Mouse (Mus musculus) myocyte (in vitro differentiated cells): Measurements from ENCODE around the gene Susd4. TPM values are rescaled to one million over a fixed set of nuclear protein-coding genes. Genes with fewer than 3 reads are reported as not detected.
A peak's percentile ranks its signal among the peaks of the same experiment; 100 is the strongest.

Experiments
- H3K27me3 ChIP-seq: one replicate; pipeline ENCODE4 v1.6.1; 2011; ENCODE audit not compliant: control insufficient read depth, insufficient read depth, insufficient read length
- H3K36me3 ChIP-seq: one replicate; pipeline ENCODE4 v1.6.1; 2011; ENCODE audit not compliant: control insufficient read depth, insufficient read depth
- H3K4me2 ChIP-seq: one replicate; pipeline ENCODE4 v1.6.1; 2011; ENCODE audit warnings: low read depth, control low read depth
- H3K4me3 ChIP-seq: one replicate; pipeline ENCODE4 v1.5.1; 2011; ENCODE audit warnings: mild to moderate bottlenecking, control low read depth, moderate library complexity
- H3K79me2 ChIP-seq: one replicate; pipeline ENCODE4 v1.6.1; 2011; ENCODE audit not compliant: control insufficient read depth, insufficient read depth
- H3ac ChIP-seq: one replicate; pipeline ENCODE4 v1.6.1; 2011; ENCODE audit not compliant: control insufficient read depth, insufficient read length
- CEBPB ChIP-seq: IDR thresholded peaks from 2 replicates; pipeline ENCODE4 v1.6.1; 2011; ENCODE audit warnings: mild to moderate bottlenecking, moderate library complexity; ENCODE audit not compliant: poor library complexity, insufficient read depth, severe bottlenecking
- E2F4 ChIP-seq: IDR thresholded peaks from one replicate; pipeline ENCODE4 v1.6.1; 2011; ENCODE audit warnings: mild to moderate bottlenecking, control low read depth, moderate library complexity; ENCODE audit not compliant: insufficient read depth
- MAX ChIP-seq: IDR thresholded peaks from one replicate; pipeline ENCODE4 v1.6.1; 2011; ENCODE audit warnings: low read depth, mild to moderate bottlenecking, control low read depth
- MYOD1 ChIP-seq, 3 experiments: IDR thresholded peaks; one replicate each; pipeline ENCODE4 v1.6.1; 2011; ENCODE audit warnings: control low read depth in 2 of 3, low read depth in 2 of 3, mild to moderate bottlenecking in 2 of 3, moderate library complexity in 1 of 3; ENCODE audit not compliant: insufficient read length in 2 of 3, control insufficient read depth in 1 of 3
- MYOG ChIP-seq, 3 experiments: IDR thresholded peaks; one replicate each; pipeline ENCODE4 v1.6.1; 2011; ENCODE audit warnings: control low read depth in 2 of 3, low read depth in 2 of 3, mild to moderate bottlenecking in 2 of 3; ENCODE audit not compliant: insufficient read length in 2 of 3, control insufficient read depth in 1 of 3, insufficient read depth in 1 of 3
- POLR2A ChIP-seq: IDR thresholded peaks from one replicate; pipeline ENCODE4 v1.6.1; 2011; ENCODE audit warnings: low read depth, mild to moderate bottlenecking, control low read depth, moderate library complexity; ENCODE audit not compliant: insufficient read length
- POLR2AphosphoS2 ChIP-seq: IDR thresholded peaks from one replicate; pipeline ENCODE4 v1.6.1; 2011; ENCODE audit warnings: low read depth, control low read depth; ENCODE audit not compliant: insufficient read length
- REST ChIP-seq: IDR thresholded peaks from one replicate; pipeline ENCODE4 v1.6.1; 2011; ENCODE audit warnings: mild to moderate bottlenecking, control low read depth, moderate library complexity; ENCODE audit not compliant: insufficient read depth, insufficient read length
- SRF ChIP-seq: IDR thresholded peaks from one replicate; pipeline ENCODE4 v1.6.1; 2011; ENCODE audit warnings: low read depth; ENCODE audit not compliant: control insufficient read depth, insufficient read length
- TCF12 ChIP-seq: IDR thresholded peaks from one replicate; pipeline ENCODE4 v1.6.1; 2011; ENCODE audit warnings: mild to moderate bottlenecking, control low read depth; ENCODE audit not compliant: poor library complexity, insufficient read depth, severe bottlenecking
- TCF3 ChIP-seq: IDR thresholded peaks from one replicate; pipeline ENCODE4 v1.6.1; 2011; ENCODE audit warnings: low read depth, control low read depth; ENCODE audit not compliant: insufficient read length
- USF1 ChIP-seq: IDR thresholded peaks from one replicate; pipeline ENCODE4 v1.6.1; 2011; ENCODE audit warnings: low read depth, mild to moderate bottlenecking, control low read depth, moderate library complexity
- polyA plus RNA-seq: library from polyadenylated mRNA; unstranded; fragments of >200 nt; fragmentation: generic; extraction: Trizol; gene quantifications from one replicate; pipeline ENCODE4 v1.2.1, GENCODE M21; 2012; ENCODE audit warnings: missing spikeins

Susd4 gene
- polyA plus RNA-seq, 1 experiment: 0.04 TPM

DNA sequence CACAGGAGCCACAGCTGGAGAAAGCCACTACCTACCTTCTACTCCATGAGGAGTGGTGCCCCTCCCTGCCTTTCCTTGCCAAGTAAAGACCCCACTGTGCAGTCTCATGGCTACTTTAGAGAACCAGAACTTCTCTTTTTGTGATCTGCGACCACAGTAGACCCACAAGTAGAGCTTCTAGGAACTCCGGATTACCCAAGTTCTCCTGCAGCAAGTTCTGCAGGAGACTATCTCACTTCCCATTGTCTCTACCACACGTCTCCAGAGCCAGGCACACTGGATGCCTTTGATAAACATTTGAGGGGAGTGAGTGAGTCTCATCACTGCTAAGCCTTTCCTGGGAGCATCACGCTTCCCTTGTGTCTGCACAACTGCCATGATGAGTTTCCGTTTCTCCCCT lies 8.8 kb upstream of the Susd4 start:
- no peak overlapping the region for H3ac ChIP-seq
- peaks cover 15% of the 10 kb centered on the region for H3K27me3 ChIP-seq
- H3K4me2 ChIP-seq: no peak overlapping the region
- H3K36me3 ChIP-seq: no peaks in the 10 kb centered on the region
- no peaks in the 10 kb centered on the region for H3K79me2 ChIP-seq
- no peak overlapping the region for H3K4me3 ChIP-seq
- TF ChIP-seq REST: no peak
- no peak for TF ChIP-seq TCF3
- TF ChIP-seq SRF: no peak
- no peak for TF ChIP-seq MYOG (IDR thresholded peaks at IDR 0.05; ENCODE audit: control insufficient read depth in 1 of 3, insufficient read depth in 1 of 3, insufficient read length in 2 of 3, low read depth in 2 of 3)
- no peak for TF ChIP-seq POLR2AphosphoS2
- TF ChIP-seq MAX: no peak
- no peak for TF ChIP-seq E2F4
- TF ChIP-seq POLR2A: no peak
- no peak for TF ChIP-seq MYOD1 (IDR thresholded peaks at IDR 0.05; ENCODE audit: control insufficient read depth in 1 of 3, insufficient read length in 2 of 3, low read depth in 2 of 3)
- no peak for TF ChIP-seq USF1
- TF ChIP-seq TCF12: no peak
- TF ChIP-seq CEBPB: no peak

- Histone ChIP-seq H3ac (no peak overlapping the region), H3K36me3 (no peaks in the 10 kb centered on the region), H3K4me2 (no peak overlapping the region), H3K79me2 (no peaks in the 10 kb centered on the region), H3K27me3 (peaks cover 24% of the 10 kb centered on the region), H3K4me3 (no peak overlapping the region)
- TF ChIP-seq SRF: no peak
- TF ChIP-seq REST: no peak
- no peak for TF ChIP-seq MYOG (IDR thresholded peaks at IDR 0.05; ENCODE audit: control insufficient read depth in 1 of 3, insufficient read depth in 1 of 3, insufficient read length in 2 of 3, low read depth in 2 of 3)
- TF ChIP-seq E2F4: no peak
- no peak for TF ChIP-seq POLR2AphosphoS2
- TF ChIP-seq POLR2A: no peak
- TF ChIP-seq MYOD1 (IDR thresholded peaks at IDR 0.05; ENCODE audit: control insufficient read depth in 1 of 3, insufficient read length in 2 of 3, low read depth in 2 of 3): no peak
- no peak for TF ChIP-seq USF1
- TF ChIP-seq TCF3: no peak
- no peak for TF ChIP-seq TCF12
- TF ChIP-seq MAX: no peak
- TF ChIP-seq CEBPB: no peak
These were observed 4.9 kb upstream of the Susd4 start for GRCm38 (mm10) chr1:182758783-182759182.

- H3K4me3 ChIP-seq: no peak overlapping the region
- no peaks in the 10 kb centered on the region for H3K36me3 ChIP-seq
- H3K4me2 ChIP-seq: no peak overlapping the region
- H3K27me3 ChIP-seq: peaks cover 22% of the 10 kb centered on the region
- H3K79me2 ChIP-seq: no peaks in the 10 kb centered on the region
- TF ChIP-seq TCF3 (no peak), SRF (no peak), MYOG (IDR thresholded peaks at IDR 0.05; ENCODE audit: control insufficient read depth in 1 of 3, insufficient read depth in 1 of 3, insufficient read length in 2 of 3, low read depth in 2 of 3) (no peak), E2F4 (no peak), CEBPB (no peak), POLR2AphosphoS2 (no peak), MAX (no peak), POLR2A (no peak)
- no peak overlapping the region for H3ac ChIP-seq
These were observed 407 bp upstream of the Susd4 start for GRCm38 (mm10) chr1:182763191-182763715.

DNA sequence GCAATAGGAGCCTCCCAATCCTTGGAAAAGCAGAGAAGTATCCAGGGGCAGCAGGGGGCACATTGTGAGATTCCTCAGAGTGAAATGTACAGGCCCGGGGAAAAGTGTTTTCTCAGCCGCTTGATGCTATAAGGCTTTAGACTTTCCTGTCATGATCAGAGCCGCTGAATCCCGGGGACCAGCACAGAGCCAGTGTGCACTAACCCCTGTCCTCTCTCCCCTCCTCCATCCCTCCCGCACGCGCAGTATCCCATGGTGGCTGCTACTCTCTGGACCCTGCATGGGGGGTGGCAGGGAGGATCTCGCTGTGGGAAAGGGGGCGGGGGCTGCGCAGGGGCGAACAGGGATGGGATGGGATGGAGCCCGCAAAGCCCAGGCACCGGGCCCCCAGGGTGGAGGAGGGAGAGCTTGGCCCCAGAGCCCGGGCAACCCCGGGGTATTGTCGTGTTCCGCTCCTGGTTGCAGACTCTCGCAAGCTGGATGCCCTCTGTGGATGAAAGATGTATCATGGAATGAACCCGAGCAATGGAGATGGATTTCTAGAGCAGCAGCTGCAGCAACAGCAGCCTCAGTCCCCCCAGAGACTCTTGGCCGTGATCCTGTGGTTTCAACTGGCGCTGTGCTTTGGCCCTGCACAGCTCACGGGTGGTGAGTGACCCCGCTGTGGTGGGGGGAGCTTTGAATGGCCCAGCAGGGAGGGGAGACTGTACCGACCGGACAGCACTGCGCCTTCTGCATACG lies 1.1 kb downstream of the Susd4 start:
- no peaks in the 10 kb centered on the region for H3K36me3 ChIP-seq
- no peak for TF ChIP-seq REST
- no peak for TF ChIP-seq TCF12
- no peak for TF ChIP-seq CEBPB
- TF ChIP-seq E2F4: no peak
- TF ChIP-seq USF1: no peak
- no peak for TF ChIP-seq POLR2AphosphoS2
- no peak for TF ChIP-seq MYOG (IDR thresholded peaks at IDR 0.05; ENCODE audit: control insufficient read depth in 1 of 3, insufficient read depth in 1 of 3, insufficient read length in 2 of 3, low read depth in 2 of 3)
- TF ChIP-seq MAX: no peak
- no peak for TF ChIP-seq TCF3
- TF ChIP-seq MYOD1 (IDR thresholded peaks at IDR 0.05; ENCODE audit: control insufficient read depth in 1 of 3, insufficient read length in 2 of 3, low read depth in 2 of 3): no peak
- no peak for TF ChIP-seq POLR2A
- no peak for TF ChIP-seq SRF
- H3K27me3 ChIP-seq: peaks cover 20% of the 10 kb centered on the region
- H3K79me2 ChIP-seq: no peaks in the 10 kb centered on the region
- no peak overlapping the region for H3K4me3 ChIP-seq
- H3ac ChIP-seq: no peak overlapping the region
- peak overlapping the region; percentile 50 for H3K4me2 ChIP-seq
